Mouse (Mus musculus) left cerebral cortex, postnatal 14 days (tissue): ENCODE measurements at regions not wholly inside any gene's neighbourhood (a gene's known extent, or its start where the extent isn't known, plus 50 kb on each side); places are given as distances from the start of the nearest gene placed in this dataset.

Experiments
- DNase-seq, 2 experiments: peaks; one replicate each; pipeline ENCODE4 v3.0.0; 2021 to 2022; ENCODE audit warnings: low spot score in 2 of 2, mixed read lengths in 1 of 2
- intact Hi-C: fragments of 180-260 bp; cut with DNase I; formaldehyde crosslinking; loops from one replicate; pipeline ENCODE4 v1.15.1; 2025

GRCm38 (mm10) chr11:71891181-71891580, 141.5 kb downstream of the Wscd1 start:
- no peak for DNase-seq
- intact Hi-C loops = no loop called here

- intact Hi-C loops = no loop called here
- DNase-seq = no peak
Observed at GRCm38 (mm10) chr11:71889161-71889560, 139.4 kb downstream of the Wscd1 start.

GRCm38 (mm10) chr11:71887211-71887610, 137.5 kb downstream of the Wscd1 start:
- intact Hi-C loops = no loop called here
- no peak for DNase-seq

GRCm38 (mm10) chr11:71886771-71887170, 137.1 kb downstream of the Wscd1 start:
- intact Hi-C loops = no loop called here

GRCm38 (mm10) chr11:71884861-71885260, 135.1 kb downstream of the Wscd1 start:
- no peak for DNase-seq
- intact Hi-C loops = no loop called here

More at GRCm38 (mm10) chr11:71886771-71887170, 137.1 kb downstream of the Wscd1 start:
- no peak for DNase-seq

GRCm38 (mm10) chr11:71881841-71882240, 132.1 kb downstream of the Wscd1 start:
- DNase-seq = no peak
- intact Hi-C loops = no loop called here

GRCm38 (mm10) chr11:71871297-71871696, 121.6 kb downstream of the Wscd1 start:
- DNase-seq = no peak
- intact Hi-C loops = no loop called here

GRCm38 (mm10) chr11:71866690-71867089, 117.0 kb downstream of the Wscd1 start:
- no peak for DNase-seq
- intact Hi-C loops = no loop called here

- intact Hi-C loops = loop anchor here (10.0 kb wide), 1 partner anchor 167 kb away; no protein-coding TSS in a partner anchor
- DNase-seq = no peak
Observed at GRCm38 (mm10) chr11:71857926-71858325, 108.2 kb downstream of the Wscd1 start.

GRCm38 (mm10) chr11:71855557-71855956, 105.8 kb downstream of the Wscd1 start:
- intact Hi-C loops = loop anchor here (10.0 kb wide), 1 partner anchor 169 kb away; no protein-coding TSS in a partner anchor
- no peak for DNase-seq

GRCm38 (mm10) chr11:71855058-71855457, 105.3 kb downstream of the Wscd1 start:
- intact Hi-C loops = loop anchor here (10.0 kb wide), 1 partner anchor 170 kb away; no protein-coding TSS in a partner anchor
- no peak for DNase-seq

GRCm38 (mm10) chr11:71847684-71848367, 98.1 kb downstream of the Wscd1 start:
- intact Hi-C loops = no loop called here
- DNase-seq = peak in 1 of 2 experiments; percentile 17

GRCm38 (mm10) chr11:71846496-71846895, 96.8 kb downstream of the Wscd1 start:
- intact Hi-C loops = no loop called here
- no peak for DNase-seq

GRCm38 (mm10) chr11:71840635-71841443, 91.1 kb downstream of the Wscd1 start:
- intact Hi-C loops = no loop called here
- no peak for DNase-seq
